Mouse (Mus musculus): Measurements from ENCODE around the gene Xrcc5. TPM values are rescaled to one million over a fixed set of nuclear protein-coding genes. Genes with fewer than 3 reads are reported as not detected.

Xrcc5 gene
- polyA plus RNA-seq, 1 experiment from 2014 or later, result 45.2 TPM

DNA sequence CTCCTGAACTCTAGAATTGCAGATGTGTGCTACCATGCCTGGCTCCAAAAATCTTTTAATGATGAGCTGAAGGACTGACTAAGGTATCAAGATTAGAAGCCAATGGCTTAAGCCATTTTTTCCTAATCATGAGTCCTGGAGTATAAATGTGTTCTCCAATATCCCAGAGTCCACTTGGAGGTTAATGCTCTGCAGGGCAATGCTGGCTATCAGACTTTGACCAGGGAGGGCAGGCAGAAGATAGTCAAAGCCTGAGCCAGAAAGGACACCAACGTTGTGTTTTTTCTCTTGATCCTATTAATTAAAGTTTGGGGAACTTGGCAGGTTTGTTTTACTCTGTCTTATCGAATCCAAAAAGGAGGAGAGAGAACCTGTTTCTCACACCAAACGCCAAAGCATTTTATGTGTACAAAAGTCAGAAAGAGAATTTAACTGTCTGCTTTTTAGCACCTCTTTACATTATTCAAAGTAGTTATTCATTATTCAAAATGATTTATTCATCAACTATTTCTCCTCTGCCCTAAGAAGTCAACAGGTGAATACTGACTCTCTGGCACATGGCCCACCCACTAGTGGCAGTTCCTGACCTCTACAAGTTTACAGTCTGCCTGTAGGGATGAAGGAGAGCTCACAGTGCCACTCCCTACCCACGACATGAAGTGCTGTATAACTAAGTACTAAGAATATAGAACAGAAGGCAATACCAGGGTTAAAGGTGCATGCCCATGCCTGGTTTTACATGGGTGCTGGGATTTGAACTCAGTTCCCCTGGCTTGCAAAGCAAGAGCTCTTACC is 13.2 kb upstream of the Xrcc5 start:
- 77% methylated on average over 4 of the region's 4 CpGs for WGBS
- H3K4me1 ChIP-seq, result no peaks in the 10 kb centered on the region
- H3K36me3 ChIP-seq (replicated peaks), result peaks cover 2% of the 10 kb centered on the region; the same call in 1 of the 2 replicates
- H3K27me3 ChIP-seq, result no peaks in the 10 kb centered on the region
- H3K9ac ChIP-seq, result no peak overlapping the region
- no peak overlapping the region for H3K4me2 ChIP-seq
- no peaks in the 10 kb centered on the region for H3K9me3 ChIP-seq
- no peak overlapping the region for H3K4me3 ChIP-seq (replicated peaks)
- no peak overlapping the region for H3K27ac ChIP-seq
- no peak for ATAC-seq (ENCODE audit: low FRiP score)

DNA sequence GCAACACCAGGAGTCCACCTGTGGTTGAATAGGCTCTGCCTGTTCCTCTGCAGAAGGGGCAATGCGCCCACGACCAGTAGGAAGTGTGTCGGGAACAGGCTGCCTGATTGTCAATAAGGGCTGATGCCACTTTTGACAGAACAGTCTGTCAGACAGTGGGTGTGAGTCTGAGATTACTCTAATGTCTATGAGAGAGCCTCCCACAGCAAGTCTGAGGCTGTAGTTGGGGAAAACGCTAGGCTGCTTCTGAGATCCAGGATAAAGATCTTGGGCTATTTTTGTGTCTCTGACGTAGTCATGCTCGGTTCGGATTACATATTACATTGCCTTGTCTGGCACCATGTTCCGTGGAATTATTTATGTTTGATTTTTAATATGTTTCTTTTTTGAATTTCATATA is 11.5 kb upstream of the Xrcc5 start:
- H3K36me3 ChIP-seq (replicated peaks), result peaks cover 11% of the 10 kb centered on the region; the same call in 1 of the 2 replicates
- H3K9ac ChIP-seq, result no peak overlapping the region
- no peaks in the 10 kb centered on the region for H3K9me3 ChIP-seq
- no peak for ATAC-seq (ENCODE audit: low FRiP score)
- 95% methylated on average over 8 of the region's 8 CpGs for WGBS
- no peaks in the 10 kb centered on the region for H3K4me1 ChIP-seq
- no peak overlapping the region for H3K4me3 ChIP-seq (replicated peaks)
- H3K27me3 ChIP-seq, result no peaks in the 10 kb centered on the region
- H3K4me2 ChIP-seq, result no peak overlapping the region
- no peak overlapping the region for H3K27ac ChIP-seq

DNA sequence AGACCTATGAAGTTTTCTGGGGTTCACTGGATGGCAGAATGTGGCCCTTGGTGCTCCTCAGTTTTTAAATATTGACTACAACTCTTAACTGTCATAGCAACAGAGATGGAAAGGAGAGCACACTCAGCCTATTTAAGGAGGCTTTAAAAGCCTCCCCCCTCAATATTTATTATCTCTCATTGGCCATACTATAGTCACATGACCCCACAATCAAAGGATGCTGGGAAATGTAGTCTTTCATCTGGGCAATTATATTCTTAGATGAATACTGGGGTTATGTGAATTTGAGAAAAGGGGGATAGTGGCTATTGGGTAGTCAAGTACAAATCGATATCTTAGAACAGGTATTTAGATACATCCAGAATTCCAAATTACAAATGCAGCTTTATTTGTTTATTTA is 5.4 kb upstream of the Xrcc5 start:
- 89% methylated on average over 1 of the region's 1 CpGs for WGBS
- no peak for ATAC-seq (ENCODE audit: low FRiP score)
- no peaks in the 10 kb centered on the region for H3K27me3 ChIP-seq

DNA sequence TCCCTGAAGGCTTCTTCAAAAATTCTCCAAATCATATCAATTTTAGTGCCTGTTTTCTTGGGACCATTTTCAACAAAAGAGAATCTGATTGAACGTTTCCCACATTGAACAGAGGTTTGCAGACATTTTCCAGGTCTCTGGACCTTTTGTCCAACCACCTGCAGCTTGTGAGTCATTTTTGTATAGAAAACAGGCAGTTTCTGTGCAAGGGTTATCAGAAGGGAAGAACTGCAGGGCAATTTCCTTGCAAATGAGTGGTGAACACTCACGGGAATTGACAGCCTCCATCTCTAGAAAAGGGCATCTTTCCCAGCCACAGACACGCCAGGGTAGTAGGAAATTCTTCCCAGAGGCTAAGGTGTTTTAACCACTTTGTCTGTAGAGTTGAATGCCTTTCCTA is 980 bp upstream of the Xrcc5 start:
- H3K36me3 ChIP-seq (replicated peaks), result 0 out of 2 replicates have a peak, but pooled peaks cover 2% of the 10 kb centered on the region
- no peaks in the 10 kb centered on the region for H3K27me3 ChIP-seq
- H3K4me2 ChIP-seq, result peak overlapping the region; percentile 64; the same call in 1 of the 2 replicates
- ATAC-seq (ENCODE audit: low FRiP score), result no peak
- H3K27ac ChIP-seq, result peak overlapping the region; percentile 90; the same call in 1 of the 2 replicates
- peaks cover 20% of the 10 kb centered on the region for H3K4me1 ChIP-seq
- WGBS, result 44% methylated on average over 3 of the region's 3 CpGs
- H3K4me3 ChIP-seq (replicated peaks), result no peak overlapping the region
- no peaks in the 10 kb centered on the region for H3K9me3 ChIP-seq
- H3K9ac ChIP-seq, result no peak overlapping the region

More for the DNA sequence above, 5.4 kb upstream of the Xrcc5 start:
- no peak overlapping the region for H3K4me2 ChIP-seq
- peaks cover 11% of the 10 kb centered on the region; the same call in 1 of the 2 replicates for H3K36me3 ChIP-seq (replicated peaks)
- no peaks in the 10 kb centered on the region for H3K9me3 ChIP-seq
- no peak overlapping the region for H3K4me3 ChIP-seq (replicated peaks)
- H3K4me1 ChIP-seq, result peaks cover 3% of the 10 kb centered on the region; the same call in 1 of the 2 replicates
- H3K27ac ChIP-seq, result no peak overlapping the region
- no peak overlapping the region for H3K9ac ChIP-seq

DNA sequence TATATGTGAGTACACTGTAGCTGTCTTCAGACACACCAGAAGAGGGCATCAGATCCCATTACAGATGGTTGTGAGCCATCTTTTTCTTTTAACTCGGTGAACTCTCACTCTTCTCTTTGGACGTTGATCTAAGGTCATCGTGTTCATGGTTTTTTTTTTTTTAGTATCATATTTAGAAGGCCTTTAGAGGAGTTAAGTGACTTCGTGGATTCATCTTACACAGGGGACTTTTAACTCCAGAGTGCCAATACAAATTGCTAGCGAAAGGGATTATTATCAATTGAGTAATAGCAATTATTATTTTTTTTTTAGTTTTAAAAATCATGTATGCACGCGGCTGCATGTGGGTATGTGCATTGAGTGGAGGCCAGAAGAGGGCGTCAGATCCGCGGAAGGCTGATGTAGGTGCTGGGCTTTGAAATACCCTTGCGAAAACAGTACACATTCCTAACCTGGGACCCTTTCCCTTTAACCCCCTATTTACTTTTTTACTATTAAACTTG is 491 bp upstream of the Xrcc5 start:
- H3K9me3 ChIP-seq, result no peaks in the 10 kb centered on the region
- H3K36me3 ChIP-seq (replicated peaks), result 0 out of 2 replicates have a peak, but pooled peaks cover 5% of the 10 kb centered on the region
- ATAC-seq (ENCODE audit: low FRiP score), result peak; percentile 85
- 5% methylated on average over 11 of the region's 11 CpGs for WGBS
- H3K27me3 ChIP-seq, result no peaks in the 10 kb centered on the region
- peak overlapping the region; percentile 56 for H3K4me3 ChIP-seq (replicated peaks)
- peaks cover 20% of the 10 kb centered on the region for H3K4me1 ChIP-seq
- peak overlapping the region; percentile 64 for H3K4me2 ChIP-seq
- peak overlapping the region; percentile 73 for H3K9ac ChIP-seq
- peak overlapping the region; percentile 90 for H3K27ac ChIP-seq

DNA sequence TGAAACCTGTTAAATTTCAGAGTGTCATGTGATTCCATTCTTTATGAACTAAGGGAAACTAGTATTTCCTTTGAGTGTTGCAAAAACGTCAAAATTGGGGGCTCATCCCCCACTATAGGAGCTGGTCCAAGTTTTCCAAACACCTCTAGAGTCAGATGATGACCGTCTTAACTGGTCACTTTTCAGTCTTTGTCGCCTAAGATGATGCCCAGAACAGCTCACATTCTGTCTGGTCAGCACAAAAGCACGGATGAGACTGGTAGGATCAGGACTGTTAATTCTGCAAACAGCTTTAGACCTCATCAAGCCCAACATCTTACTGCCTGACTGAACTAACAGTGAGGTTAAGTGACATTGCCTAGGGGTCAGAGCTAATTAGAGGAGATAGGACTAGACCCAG is 1.7 kb downstream of the Xrcc5 start:
- Histone ChIP-seq H3K9me3 (no peaks in the 10 kb centered on the region), H3K4me3 (replicated peaks) (no peak overlapping the region), H3K27ac (no peak overlapping the region), H3K4me2 (no peak overlapping the region), H3K36me3 (replicated peaks) (peaks cover 15% of the 10 kb centered on the region; the same call in 1 of the 2 replicates), H3K9ac (no peak overlapping the region), H3K27me3 (no peaks in the 10 kb centered on the region), H3K4me1 (peaks cover 20% of the 10 kb centered on the region)
- WGBS, result 68% methylated on average over 4 of the region's 4 CpGs
- ATAC-seq (ENCODE audit: low FRiP score), result no peak

DNA sequence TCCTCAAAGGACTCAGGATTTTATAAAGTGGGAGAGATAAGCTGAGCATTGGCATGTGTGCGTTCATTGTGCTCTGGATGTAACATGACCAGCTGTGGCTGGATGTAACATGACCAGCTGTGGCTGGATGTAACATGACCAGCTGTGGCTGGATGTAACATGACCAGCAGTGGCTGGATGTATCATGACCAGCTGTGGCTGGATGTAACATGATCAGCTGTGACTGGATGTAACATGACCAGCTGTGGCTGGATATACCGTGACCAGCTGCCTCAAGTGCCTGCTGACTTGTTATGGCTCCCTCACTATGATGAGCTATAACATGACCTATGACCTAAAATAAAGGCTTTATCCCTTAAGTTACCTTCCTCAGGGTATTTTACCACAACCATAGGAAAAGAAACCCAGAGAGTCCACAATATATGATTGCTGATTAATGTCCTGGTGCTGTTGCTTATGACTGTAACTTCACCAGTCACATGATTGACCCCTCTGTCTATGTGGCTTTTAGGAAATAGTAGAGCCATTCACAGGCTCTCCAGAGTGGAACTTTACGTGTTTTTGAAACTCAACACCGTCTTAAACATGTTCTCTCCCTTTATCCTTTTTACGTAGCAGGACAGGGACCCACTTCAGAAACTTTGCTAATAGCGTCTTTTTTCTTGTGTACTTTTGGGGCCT is 2.7 kb downstream of the Xrcc5 start:
- 56% methylated on average over 6 of the region's 6 CpGs for WGBS
- Histone ChIP-seq H3K36me3 (replicated peaks) (peaks cover 15% of the 10 kb centered on the region; the same call in 1 of the 2 replicates), H3K27me3 (no peaks in the 10 kb centered on the region), H3K27ac (0 out of 2 replicates have a peak overlapping the region, but pooled peaks have one; percentile 8), H3K4me1 (peaks cover 20% of the 10 kb centered on the region), H3K9ac (no peak overlapping the region), H3K4me2 (no peak overlapping the region), H3K4me3 (replicated peaks) (no peak overlapping the region), H3K9me3 (no peaks in the 10 kb centered on the region)
- ATAC-seq (ENCODE audit: low FRiP score), result no peak

DNA sequence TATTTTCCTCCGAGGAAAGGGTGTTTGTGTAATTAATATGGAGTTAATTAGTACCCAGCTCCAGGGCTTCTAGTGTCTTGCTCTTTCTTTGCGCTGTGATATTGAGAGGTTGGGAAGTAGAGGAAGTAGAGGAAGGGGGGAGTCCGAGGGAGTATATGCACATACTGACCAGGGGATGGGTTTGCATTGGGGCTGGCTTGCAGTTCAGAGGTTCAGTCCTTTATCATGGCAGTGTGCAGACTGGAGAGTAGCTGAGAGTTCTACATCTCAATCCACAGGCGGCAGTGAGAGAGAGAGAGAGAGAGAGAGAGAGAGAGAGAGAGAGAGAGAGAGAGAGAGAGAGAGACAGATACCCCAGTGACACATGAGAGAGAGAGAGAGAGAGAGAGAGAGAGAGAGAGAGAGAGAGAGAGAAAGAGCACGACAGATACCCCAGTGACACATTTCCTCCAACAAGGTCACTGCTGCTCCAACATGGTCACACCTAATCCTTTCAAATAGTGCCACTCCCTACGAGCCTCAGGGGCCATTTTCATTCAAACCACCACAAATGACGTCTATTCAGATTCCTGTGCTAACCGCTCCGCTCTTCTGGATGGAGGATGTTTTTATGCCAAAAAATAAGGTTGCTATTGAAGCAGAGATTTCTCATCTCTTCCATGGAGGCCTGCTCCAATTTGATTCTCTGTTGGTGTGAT is 5.6 kb downstream of the Xrcc5 start:
- Histone ChIP-seq H3K4me2 (no peak overlapping the region), H3K4me3 (replicated peaks) (no peak overlapping the region), H3K9me3 (no peaks in the 10 kb centered on the region), H3K27me3 (no peaks in the 10 kb centered on the region), H3K4me1 (peaks cover 17% of the 10 kb centered on the region; the same call in 1 of the 2 replicates), H3K36me3 (replicated peaks) (peaks cover 31% of the 10 kb centered on the region), H3K27ac (no peak overlapping the region), H3K9ac (no peak overlapping the region)
- 89% methylated on average over 9 of the region's 9 CpGs for WGBS
- no peak for ATAC-seq (ENCODE audit: low FRiP score)

DNA sequence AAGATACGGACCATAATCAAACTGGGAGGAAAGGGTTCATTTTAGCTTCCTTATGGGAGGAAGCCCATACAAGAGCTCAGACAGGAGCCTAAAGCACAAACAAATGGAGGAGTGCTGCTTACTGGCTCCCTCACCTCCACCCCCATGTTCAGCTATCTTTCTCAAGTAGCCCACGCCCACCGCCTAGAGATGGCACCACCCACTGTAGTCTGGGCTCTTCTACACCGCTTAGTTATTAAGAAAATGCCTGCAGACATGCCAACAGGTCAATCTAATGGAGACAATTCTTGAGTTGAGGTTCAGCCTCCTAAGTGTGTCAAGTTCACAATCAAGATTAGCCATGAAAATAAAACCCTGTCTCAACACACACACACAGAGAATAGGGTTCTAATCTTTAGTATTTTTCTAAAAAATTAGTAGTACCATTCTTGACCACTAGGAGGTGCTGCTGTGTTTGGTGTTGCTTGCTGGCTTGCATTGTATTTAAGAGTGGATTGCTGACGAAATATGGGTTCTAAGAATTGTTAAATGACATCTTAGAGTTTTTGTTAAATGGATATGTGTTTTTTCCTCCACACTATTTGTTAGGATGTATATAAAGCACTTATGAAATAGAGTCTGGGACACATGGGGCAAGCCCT is 6.3 kb downstream of the Xrcc5 start:
- Histone ChIP-seq H3K27me3 (no peaks in the 10 kb centered on the region), H3K4me2 (no peak overlapping the region), H3K27ac (no peak overlapping the region), H3K4me3 (replicated peaks) (no peak overlapping the region), H3K9ac (no peak overlapping the region), H3K4me1 (peaks cover 11% of the 10 kb centered on the region; the same call in 1 of the 2 replicates), H3K36me3 (replicated peaks) (peaks cover 38% of the 10 kb centered on the region), H3K9me3 (no peaks in the 10 kb centered on the region)
- peak; percentile 49; the same call in 1 of the 2 replicates for ATAC-seq (ENCODE audit: low FRiP score)
- WGBS, result 73% methylated on average over 5 of the region's 5 CpGs

DNA sequence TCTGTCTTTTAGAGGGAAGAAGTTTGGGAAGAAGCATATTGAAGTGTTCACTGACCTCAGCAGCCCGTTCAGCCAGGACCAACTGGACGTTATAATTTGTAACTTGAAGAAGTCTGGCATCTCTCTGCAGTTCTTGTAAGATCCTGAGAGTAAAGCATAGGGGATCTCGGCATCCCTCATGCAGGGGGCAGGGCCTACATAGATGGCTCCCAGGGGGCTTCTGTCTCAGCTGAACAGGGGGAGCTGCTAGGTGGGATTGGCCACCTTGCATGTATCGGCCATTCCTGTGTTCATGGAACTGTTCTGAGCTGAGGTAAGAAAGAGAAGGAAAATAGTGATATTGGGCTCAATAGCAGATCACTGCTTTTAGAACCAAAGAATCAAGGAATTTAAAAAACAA is 8.2 kb downstream of the Xrcc5 start:
- H3K4me3 ChIP-seq (replicated peaks), result no peak overlapping the region
- ATAC-seq (ENCODE audit: low FRiP score), result no peak
- WGBS, result 87% methylated on average over 4 of the region's 4 CpGs
- no peaks in the 10 kb centered on the region for H3K4me1 ChIP-seq
- no peaks in the 10 kb centered on the region for H3K27me3 ChIP-seq
- no peaks in the 10 kb centered on the region for H3K9me3 ChIP-seq
- no peak overlapping the region for H3K9ac ChIP-seq
- no peak overlapping the region for H3K27ac ChIP-seq
- H3K36me3 ChIP-seq (replicated peaks), result peaks cover 53% of the 10 kb centered on the region
- H3K4me2 ChIP-seq, result no peak overlapping the region

DNA sequence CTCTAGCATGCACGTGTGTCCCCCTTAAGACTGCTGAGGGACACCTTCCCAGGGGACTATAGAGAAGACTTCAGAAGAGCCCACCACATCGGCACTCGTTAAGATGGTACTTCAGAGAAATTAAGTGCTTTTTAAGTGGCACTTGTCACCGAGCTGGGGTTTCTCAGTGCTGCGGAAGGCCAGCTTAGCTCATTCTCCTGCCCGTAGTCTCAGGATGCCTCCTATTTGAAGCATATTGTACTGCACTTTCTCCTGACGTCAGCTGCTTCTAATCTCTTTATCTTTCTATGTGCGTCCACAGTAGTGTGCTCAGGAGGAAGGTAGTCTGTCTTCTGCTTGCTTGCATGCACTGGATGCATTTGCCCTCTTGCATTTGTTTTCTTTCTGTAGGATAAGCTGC is 9.2 kb downstream of the Xrcc5 start:
- no peaks in the 10 kb centered on the region for H3K9me3 ChIP-seq
- H3K27me3 ChIP-seq, result no peaks in the 10 kb centered on the region
- no peak overlapping the region for H3K9ac ChIP-seq
- ATAC-seq (ENCODE audit: low FRiP score), result no peak
- H3K4me3 ChIP-seq (replicated peaks), result no peak overlapping the region
- H3K4me2 ChIP-seq, result no peak overlapping the region
- H3K27ac ChIP-seq, result no peak overlapping the region
- H3K36me3 ChIP-seq (replicated peaks), result peaks cover 61% of the 10 kb centered on the region
- H3K4me1 ChIP-seq, result no peaks in the 10 kb centered on the region
- WGBS, result 53% methylated on average over 8 of the region's 8 CpGs

Measured in forebrain, embryonic 12.5 days (tissue).